Mouse (Mus musculus): Measurements from ENCODE around the gene Acadl. TPM values are rescaled to one million over a fixed set of nuclear protein-coding genes. Genes with fewer than 3 reads are reported as not detected.

The Acadl gene
- polyA plus RNA-seq, 1 experiment from 2014 or later: 54.1 TPM

GRCm38 (mm10) chr1:66845690-66846318 lies 17.3 kb downstream of the Acadl start:
- Histone ChIP-seq H3K4me2 (no peak overlapping the region), H3K9me3 (ENCODE audit: control insufficient read depth, low read length) (no peaks in the 10 kb centered on the region; the same call in 1 of the 2 replicates), H3K27me3 (ENCODE audit: control insufficient read depth, insufficient read depth, low read length) (no peaks in the 10 kb centered on the region), H3K4me1 (ENCODE audit: control insufficient read depth, insufficient read depth, low read length) (no peaks in the 10 kb centered on the region), H3K9ac (ENCODE audit: low read length) (no peak overlapping the region), H3K27ac (ENCODE audit: low read depth, low read length) (no peak overlapping the region), H3K36me3 (ENCODE audit: control insufficient read depth, insufficient read depth, low read length) (peaks cover 9% of the 10 kb centered on the region), H3K4me3 (ENCODE audit: low read depth, low read length) (no peak overlapping the region)
- peak; percentile 71 for DNase-seq (ENCODE audit: low spot score, missing footprints)
- ATAC-seq (ENCODE audit: low FRiP score): no peak
- WGBS: 90% methylated on average over 5 of the region's 5 CpGs

- no peak for ATAC-seq (ENCODE audit: low FRiP score)
- no peak overlapping the region for H3K4me3 ChIP-seq (ENCODE audit: low read depth, low read length)
- H3K4me1 ChIP-seq (ENCODE audit: control insufficient read depth, insufficient read depth, low read length): no peaks in the 10 kb centered on the region
- H3K4me2 ChIP-seq: no peak overlapping the region
- 78% methylated on average over 10 of the region's 10 CpGs for WGBS
- no peak overlapping the region for H3K27ac ChIP-seq (ENCODE audit: low read depth, low read length)
- peak; percentile 62 for DNase-seq (ENCODE audit: low spot score, missing footprints)
- no peak overlapping the region for H3K9ac ChIP-seq (ENCODE audit: low read length)
- H3K9me3 ChIP-seq (ENCODE audit: control insufficient read depth, low read length): no peaks in the 10 kb centered on the region
- no peaks in the 10 kb centered on the region for H3K36me3 ChIP-seq (ENCODE audit: control insufficient read depth, insufficient read depth, low read length)
- H3K27me3 ChIP-seq (ENCODE audit: control insufficient read depth, insufficient read depth, low read length): no peaks in the 10 kb centered on the region
These were observed 21.1 kb downstream of the Acadl start for GRCm38 (mm10) chr1:66841938-66842337.

GRCm38 (mm10) chr1:66841510-66841909 lies 21.6 kb downstream of the Acadl start:
- no peaks in the 10 kb centered on the region for H3K4me1 ChIP-seq (ENCODE audit: control insufficient read depth, insufficient read depth, low read length)
- H3K27me3 ChIP-seq (ENCODE audit: control insufficient read depth, insufficient read depth, low read length): no peaks in the 10 kb centered on the region
- DNase-seq (ENCODE audit: low spot score, missing footprints) (no peak), ATAC-seq (ENCODE audit: low FRiP score) (no peak)
- no peak overlapping the region for H3K27ac ChIP-seq (ENCODE audit: low read depth, low read length)
- 87% methylated on average over 6 of the region's 6 CpGs for WGBS
- no peak overlapping the region for H3K9ac ChIP-seq (ENCODE audit: low read length)
- no peaks in the 10 kb centered on the region for H3K36me3 ChIP-seq (ENCODE audit: control insufficient read depth, insufficient read depth, low read length)
- no peak overlapping the region for H3K4me3 ChIP-seq (ENCODE audit: low read depth, low read length)
- no peak overlapping the region for H3K4me2 ChIP-seq
- H3K9me3 ChIP-seq (ENCODE audit: control insufficient read depth, low read length): no peaks in the 10 kb centered on the region

GRCm38 (mm10) chr1:66839755-66840438 lies 23.2 kb downstream of the Acadl start:
- no peaks in the 10 kb centered on the region for H3K4me1 ChIP-seq (ENCODE audit: control insufficient read depth, insufficient read depth, low read length)
- H3K27me3 ChIP-seq (ENCODE audit: control insufficient read depth, insufficient read depth, low read length): no peaks in the 10 kb centered on the region
- H3K4me3 ChIP-seq (ENCODE audit: low read depth, low read length): no peak overlapping the region
- no peaks in the 10 kb centered on the region for H3K9me3 ChIP-seq (ENCODE audit: control insufficient read depth, low read length)
- H3K36me3 ChIP-seq (ENCODE audit: control insufficient read depth, insufficient read depth, low read length): no peaks in the 10 kb centered on the region
- H3K9ac ChIP-seq (ENCODE audit: low read length): no peak overlapping the region
- ATAC-seq (ENCODE audit: low FRiP score) (no peak), DNase-seq (ENCODE audit: low spot score, missing footprints) (peak; percentile 12)
- H3K27ac ChIP-seq (ENCODE audit: low read depth, low read length): no peak overlapping the region
- 89% methylated on average over 7 of the region's 7 CpGs for WGBS
- H3K4me2 ChIP-seq: no peak overlapping the region

- Histone ChIP-seq H3K27me3 (ENCODE audit: control insufficient read depth, insufficient read depth, low read length) (no peaks in the 10 kb centered on the region), H3K4me1 (ENCODE audit: control insufficient read depth, insufficient read depth, low read length) (no peaks in the 10 kb centered on the region), H3K9ac (ENCODE audit: low read length) (no peak overlapping the region), H3K9me3 (ENCODE audit: control insufficient read depth, low read length) (no peaks in the 10 kb centered on the region), H3K4me3 (ENCODE audit: low read depth, low read length) (no peak overlapping the region), H3K4me2 (no peak overlapping the region), H3K27ac (ENCODE audit: low read depth, low read length) (no peak overlapping the region), H3K36me3 (ENCODE audit: control insufficient read depth, insufficient read depth, low read length) (no peaks in the 10 kb centered on the region)
- 75% methylated on average over 1 of the region's 1 CpGs for WGBS
- ATAC-seq (ENCODE audit: low FRiP score): no peak
- DNase-seq (ENCODE audit: low spot score, missing footprints): peak; percentile 56
These were observed 23.9 kb downstream of the Acadl start for GRCm38 (mm10) chr1:66839135-66839534.

GRCm38 (mm10) chr1:66838184-66839042 lies 24.7 kb downstream of the Acadl start:
- ATAC-seq (ENCODE audit: low FRiP score) (peak; percentile 62), DNase-seq (ENCODE audit: low spot score, missing footprints) (peak; percentile 96)
- no peaks in the 10 kb centered on the region for H3K36me3 ChIP-seq (ENCODE audit: control insufficient read depth, insufficient read depth, low read length)
- WGBS: 63% methylated on average over 16 of the region's 16 CpGs
- H3K9ac ChIP-seq (ENCODE audit: low read length): no peak overlapping the region
- H3K4me1 ChIP-seq (ENCODE audit: control insufficient read depth, insufficient read depth, low read length): no peaks in the 10 kb centered on the region
- no peaks in the 10 kb centered on the region for H3K9me3 ChIP-seq (ENCODE audit: control insufficient read depth, low read length)
- H3K27ac ChIP-seq (ENCODE audit: low read depth, low read length): no peak overlapping the region
- H3K4me3 ChIP-seq (ENCODE audit: low read depth, low read length): no peak overlapping the region
- no peak overlapping the region for H3K4me2 ChIP-seq
- no peaks in the 10 kb centered on the region for H3K27me3 ChIP-seq (ENCODE audit: control insufficient read depth, insufficient read depth, low read length)

- ATAC-seq (ENCODE audit: low FRiP score) (no peak), DNase-seq (ENCODE audit: low spot score, missing footprints) (peak; percentile 8)
- no peak overlapping the region for H3K9ac ChIP-seq (ENCODE audit: low read length)
- H3K36me3 ChIP-seq (ENCODE audit: control insufficient read depth, insufficient read depth, low read length): no peaks in the 10 kb centered on the region
- 86% methylated on average over 3 of the region's 3 CpGs for WGBS
- no peaks in the 10 kb centered on the region for H3K27me3 ChIP-seq (ENCODE audit: control insufficient read depth, insufficient read depth, low read length)
- H3K9me3 ChIP-seq (ENCODE audit: control insufficient read depth, low read length): no peaks in the 10 kb centered on the region
- no peak overlapping the region for H3K27ac ChIP-seq (ENCODE audit: low read depth, low read length)
- no peak overlapping the region for H3K4me2 ChIP-seq
- no peaks in the 10 kb centered on the region for H3K4me1 ChIP-seq (ENCODE audit: control insufficient read depth, insufficient read depth, low read length)
- H3K4me3 ChIP-seq (ENCODE audit: low read depth, low read length): no peak overlapping the region
These were observed 25.9 kb downstream of the Acadl start for GRCm38 (mm10) chr1:66837207-66837606.

GRCm38 (mm10) chr1:66832636-66833165 lies 30.4 kb downstream of the Acadl start:
- Histone ChIP-seq H3K4me1 (ENCODE audit: control insufficient read depth, insufficient read depth, low read length) (peaks cover 2% of the 10 kb centered on the region; the same call in 1 of the 2 replicates), H3K4me3 (ENCODE audit: low read depth, low read length) (no peak overlapping the region), H3K9ac (ENCODE audit: low read length) (no peak overlapping the region), H3K27ac (ENCODE audit: low read depth, low read length) (no peak overlapping the region), H3K36me3 (ENCODE audit: control insufficient read depth, insufficient read depth, low read length) (no peaks in the 10 kb centered on the region), H3K27me3 (ENCODE audit: control insufficient read depth, insufficient read depth, low read length) (no peaks in the 10 kb centered on the region), H3K9me3 (ENCODE audit: control insufficient read depth, low read length) (no peaks in the 10 kb centered on the region), H3K4me2 (no peak overlapping the region)
- DNase-seq (ENCODE audit: low spot score, missing footprints): no peak
- 85% methylated on average over 7 of the region's 7 CpGs for WGBS
- ATAC-seq (ENCODE audit: low FRiP score): no peak

Data from midbrain, embryonic 11.5 days (tissue).